8 mouse cellular contexts compared by ENCODE assay signal in genomic region chr11:63920531-63920930, GRCm38 (mm10). TPM values are rescaled to one million over a fixed set of nuclear protein-coding genes. Genes with fewer than 3 reads are reported as not detected.
DNase-seq lines count a peak whose midpoint lies in the region; ATAC-seq and TF ChIP-seq lines count a peak whose summit lies in the region.

No protein-coding gene starts in this region.

- WGBS in cerebellum, adult 2 months: under 1% methylated on average over 33 of the region's 33 CpGs
- under 1% methylated on average over 33 of the region's 33 CpGs for WGBS in hindbrain, embryonic 10.5 days

- peaks cover 18% of the 10 kb centered on the region for H3K27me3 ChIP-seq in cerebellum, adult 2 months (ENCODE audit: control insufficient read depth, insufficient read depth, low read length)
- H3K27me3 ChIP-seq in hindbrain, embryonic 10.5 days (ENCODE audit: insufficient read depth, poor library complexity, severe bottlenecking): peaks cover 94% of the 10 kb centered on the region

- peak; percentile 84 for ATAC-seq in frontal cortex, adult (ENCODE audit: low TSS enrichment)

- no peak overlapping the region for H3K27ac ChIP-seq in ES-E14 (ENCODE audit: insufficient read depth, low read depth, low read length, poor library complexity, severe bottlenecking)
- no peak overlapping the region for H3K27ac ChIP-seq in cerebellum, adult 2 months (ENCODE audit: insufficient read depth, low read length)
- H3K27ac ChIP-seq in hindbrain, embryonic 10.5 days: peak overlapping the region; percentile 91

- no peak for TF ChIP-seq POLR2A in cerebellum, adult 2 months (IDR thresholded peaks at IDR 0.05; ENCODE audit: borderline replicate concordance, insufficient read depth, low read length)

- TF ChIP-seq CTCF in cerebellum, adult 2 months (IDR thresholded peaks at IDR 0.05; ENCODE audit: borderline replicate concordance, insufficient read depth, low read depth, low read length): peak; percentile 33; the same call in 1 of the 2 replicates

- H3K4me3 ChIP-seq in ES-E14 (ENCODE audit: insufficient read depth in 1 of 2, low read depth in 1 of 2, low read length in 2 of 2, poor library complexity in 1 of 2, severe bottlenecking in 1 of 2): peak overlapping the region; percentile 65 to 88
- H3K4me3 ChIP-seq in cerebellum, adult 2 months (replicated peaks; ENCODE audit: insufficient read depth, low read depth, low read length): no peak overlapping the region
- H3K4me3 ChIP-seq in hindbrain, embryonic 10.5 days: peak overlapping the region; percentile 83

- H3K36me3 ChIP-seq in ES-E14 (ENCODE audit: control insufficient read depth, insufficient read depth, low read length, poor library complexity, severe bottlenecking): no peaks in the 10 kb centered on the region
- no peaks in the 10 kb centered on the region for H3K36me3 ChIP-seq in hindbrain, embryonic 10.5 days

- in situ Hi-C loops in ES-E14 (cut with MboI; ENCODE audit: low sequenced_read_pairs in 2 of 2, unreplicated experiment in 2 of 2): loop anchor here in 1 of 2 experiments (25.0 kb wide), 1 partner anchor 517 kb away; the partner anchor contains the start of genes F930015N05Rik and Hs3st3a1

- H3K9me3 ChIP-seq in ES-E14 (ENCODE audit: control insufficient read depth, insufficient read depth, low read depth, low read length): no peaks in the 10 kb centered on the region
- no peaks in the 10 kb centered on the region for H3K9me3 ChIP-seq in hindbrain, embryonic 10.5 days

- no peak for DNase-seq in ES-E14 (ENCODE audit: low read depth, low spot score)
- DNase-seq in cerebellum, adult 2 months: peak; percentile 34 to 44
- DNase-seq in hindbrain, embryonic 10.5 days (ENCODE audit: low spot score): peak; percentile 88
- peak; percentile 64 to 74 for DNase-seq in layer of hippocampus, postnatal 36 days
- peak; percentile 83 for DNase-seq in lung, postnatal 36 days
- DNase-seq in retina, postnatal 1 day: peak; percentile 89
- peak; percentile 75 for DNase-seq in thymus, postnatal 25 days

- H3K4me1 ChIP-seq in ES-E14 (ENCODE audit: control insufficient read depth in 2 of 2, insufficient read depth in 2 of 2, low read length in 2 of 2, poor library complexity in 1 of 2): peaks cover 5 to 8% of the 10 kb centered on the region in 2 experiments; a peak in 3 of 4 replicates
- peaks cover 3% of the 10 kb centered on the region; the same call in 1 of the 2 replicates for H3K4me1 ChIP-seq in cerebellum, adult 2 months (ENCODE audit: control insufficient read depth, insufficient read depth, low read length)
- H3K4me1 ChIP-seq in hindbrain, embryonic 10.5 days (replicated peaks): peaks cover 91% of the 10 kb centered on the region

- peak overlapping the region; percentile 53 for H3K9ac ChIP-seq in ES-E14 (ENCODE audit: insufficient read depth, low read depth, low read length, poor library complexity, severe bottlenecking)

TF ChIP-seq in ES-E14, 5 proteins besides CTCF, POLR2A, EP300 and RAD21:
- no peak for TF ChIP-seq CHD2 (IDR thresholded peaks at IDR 0.05; ENCODE audit: low read depth, low read length)
- TF ChIP-seq MAFK (IDR thresholded peaks at IDR 0.05; ENCODE audit: insufficient read depth, low read depth, low read length): no peak
- peak; percentile 18; the same call in 1 of the 2 replicates for TF ChIP-seq ZC3H11A (IDR thresholded peaks at IDR 0.05; ENCODE audit: borderline replicate concordance, low read depth, low read length)
- TF ChIP-seq HCFC1 (IDR thresholded peaks at IDR 0.05; ENCODE audit: borderline replicate concordance, insufficient read depth, low read length): no peak

RNA-seq across cellular contexts. Expression of gene Hs3st3b1, which starts 1.6 kb away (rescaled TPM):
- total RNA-seq in ES-E14 (2012; rRNA removed): 4.4 and 8.1 TPM in 2 replicates
- polyA plus RNA-seq in cerebellum, adult 2 months (2012; rRNA removed): 0.79 and 1.2 TPM in 2 replicates
- polyA plus RNA-seq in hindbrain, embryonic 10.5 days (2016; fragmentation: Nextera tagmentation; extraction: Ambion mirVana): 13.1 and 13.4 TPM in 2 replicates
- total RNA-seq in layer of hippocampus, postnatal 36 days (2021): under 1 TPM; 0.52 to 0.63 TPM
